Mouse (Mus musculus): Measurements from ENCODE around the gene Zfp568.

GRCm38 (mm10) chr7:29983340-29983689 lies 440 bp upstream of the Zfp568 start:
- TF ChIP-seq POLR2A (IDR thresholded peaks at IDR 0.05; ENCODE audit: insufficient read length, low read depth) = no peak
- TF ChIP-seq USF1 (IDR thresholded peaks at IDR 0.05; ENCODE audit: low read depth) = no peak
- TF ChIP-seq POLR2AphosphoS2 (IDR thresholded peaks at IDR 0.05; ENCODE audit: insufficient read length, low read depth) = no peak
- TF ChIP-seq TCF3 (IDR thresholded peaks at IDR 0.05; ENCODE audit: insufficient read length, low read depth) = no peak
- TF ChIP-seq TCF12 (IDR thresholded peaks at IDR 0.05; ENCODE audit: insufficient read depth, poor library complexity, severe bottlenecking) = no peak

All from myocyte (in vitro differentiated cells).